Mouse (Mus musculus) heart, postnatal 0 days (tissue): ENCODE results near the gene Itpr1.

Experiments
- CTCF ChIP-seq: IDR thresholded peaks from 2 replicates; pipeline ENCODE4 v1.5.1; 2016; ENCODE audit warnings: antibody characterized with exemption, control low read depth, low read depth
- EP300 ChIP-seq: IDR thresholded peaks from 2 replicates; pipeline ENCODE4 v1.6.1; 2016; ENCODE audit warnings: antibody characterized with exemption, low read depth

DNA sequence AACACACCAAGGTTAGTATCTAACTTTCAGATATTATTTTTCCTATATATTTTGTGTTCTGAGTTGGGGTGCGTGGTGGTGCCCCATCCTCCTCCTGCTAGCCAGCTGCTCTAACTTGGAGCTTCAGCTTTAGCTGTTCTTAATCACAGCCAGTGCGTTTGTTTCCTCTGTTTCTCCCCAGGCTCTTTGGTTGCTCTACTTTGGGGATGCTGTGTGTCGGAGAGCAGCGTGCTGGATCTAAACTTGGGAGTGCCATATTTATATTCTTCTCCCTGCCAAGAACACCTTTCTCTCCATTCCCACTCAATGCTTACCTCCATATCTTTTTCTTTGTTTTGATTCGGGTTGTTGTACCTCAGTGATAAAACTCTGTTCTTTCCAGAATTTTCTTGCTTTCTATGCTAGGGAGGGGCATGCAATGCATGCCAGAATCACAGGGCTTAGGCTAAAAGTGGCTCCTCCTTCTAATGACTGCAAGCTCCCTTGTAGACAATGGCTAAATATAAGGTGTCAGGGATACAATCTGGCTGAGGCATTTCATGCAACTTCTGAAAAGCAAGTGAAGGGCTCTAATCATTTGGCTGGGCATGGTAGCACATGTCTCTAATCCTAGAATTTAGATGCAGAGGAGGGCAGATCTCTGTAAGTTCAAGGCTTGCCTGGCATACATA, 381.4 kb downstream of the Itpr1 start:
- no peak for TF ChIP-seq CTCF
- no peak for TF ChIP-seq EP300
